Mouse (Mus musculus) myocyte (in vitro differentiated cells): Measurements from ENCODE around the gene Rsl1. TPM values are rescaled to one million over a fixed set of nuclear protein-coding genes. Genes with fewer than 3 reads are reported as not detected.
"Not testable (repeated sequence)": the region's sequence is repeated elsewhere in the genome, so short reads cannot be mapped to it uniquely, and the experiment has no call there.

Experiments
- H3K27me3 ChIP-seq: one replicate; pipeline ENCODE4 v1.6.1; 2011; ENCODE audit not compliant: control insufficient read depth, insufficient read depth, insufficient read length
- H3K36me3 ChIP-seq: one replicate; pipeline ENCODE4 v1.6.1; 2011; ENCODE audit not compliant: control insufficient read depth, insufficient read depth
- H3K4me2 ChIP-seq: one replicate; pipeline ENCODE4 v1.6.1; 2011; ENCODE audit warnings: low read depth, control low read depth
- H3K4me3 ChIP-seq: one replicate; pipeline ENCODE4 v1.5.1; 2011; ENCODE audit warnings: mild to moderate bottlenecking, control low read depth, moderate library complexity
- H3K79me2 ChIP-seq: one replicate; pipeline ENCODE4 v1.6.1; 2011; ENCODE audit not compliant: control insufficient read depth, insufficient read depth
- H3ac ChIP-seq: one replicate; pipeline ENCODE4 v1.6.1; 2011; ENCODE audit not compliant: control insufficient read depth, insufficient read length
- CEBPB ChIP-seq: IDR thresholded peaks from 2 replicates; pipeline ENCODE4 v1.6.1; 2011; ENCODE audit warnings: mild to moderate bottlenecking, moderate library complexity; ENCODE audit not compliant: poor library complexity, insufficient read depth, severe bottlenecking
- E2F4 ChIP-seq: IDR thresholded peaks from one replicate; pipeline ENCODE4 v1.6.1; 2011; ENCODE audit warnings: mild to moderate bottlenecking, control low read depth, moderate library complexity; ENCODE audit not compliant: insufficient read depth
- MAX ChIP-seq: IDR thresholded peaks from one replicate; pipeline ENCODE4 v1.6.1; 2011; ENCODE audit warnings: low read depth, mild to moderate bottlenecking, control low read depth
- MYOD1 ChIP-seq, 3 experiments: IDR thresholded peaks; one replicate each; pipeline ENCODE4 v1.6.1; 2011; ENCODE audit warnings: control low read depth in 2 of 3, low read depth in 2 of 3, mild to moderate bottlenecking in 2 of 3, moderate library complexity in 1 of 3; ENCODE audit not compliant: insufficient read length in 2 of 3, control insufficient read depth in 1 of 3
- MYOG ChIP-seq, 3 experiments: IDR thresholded peaks; one replicate each; pipeline ENCODE4 v1.6.1; 2011; ENCODE audit warnings: control low read depth in 2 of 3, low read depth in 2 of 3, mild to moderate bottlenecking in 2 of 3; ENCODE audit not compliant: insufficient read length in 2 of 3, control insufficient read depth in 1 of 3, insufficient read depth in 1 of 3
- POLR2A ChIP-seq: IDR thresholded peaks from one replicate; pipeline ENCODE4 v1.6.1; 2011; ENCODE audit warnings: low read depth, mild to moderate bottlenecking, control low read depth, moderate library complexity; ENCODE audit not compliant: insufficient read length
- POLR2AphosphoS2 ChIP-seq: IDR thresholded peaks from one replicate; pipeline ENCODE4 v1.6.1; 2011; ENCODE audit warnings: low read depth, control low read depth; ENCODE audit not compliant: insufficient read length
- REST ChIP-seq: IDR thresholded peaks from one replicate; pipeline ENCODE4 v1.6.1; 2011; ENCODE audit warnings: mild to moderate bottlenecking, control low read depth, moderate library complexity; ENCODE audit not compliant: insufficient read depth, insufficient read length
- SRF ChIP-seq: IDR thresholded peaks from one replicate; pipeline ENCODE4 v1.6.1; 2011; ENCODE audit warnings: low read depth; ENCODE audit not compliant: control insufficient read depth, insufficient read length
- TCF12 ChIP-seq: IDR thresholded peaks from one replicate; pipeline ENCODE4 v1.6.1; 2011; ENCODE audit warnings: mild to moderate bottlenecking, control low read depth; ENCODE audit not compliant: poor library complexity, insufficient read depth, severe bottlenecking
- TCF3 ChIP-seq: IDR thresholded peaks from one replicate; pipeline ENCODE4 v1.6.1; 2011; ENCODE audit warnings: low read depth, control low read depth; ENCODE audit not compliant: insufficient read length
- USF1 ChIP-seq: IDR thresholded peaks from one replicate; pipeline ENCODE4 v1.6.1; 2011; ENCODE audit warnings: low read depth, mild to moderate bottlenecking, control low read depth, moderate library complexity
- polyA plus RNA-seq: library from polyadenylated mRNA; unstranded; fragments of >200 nt; fragmentation: generic; extraction: Trizol; gene quantifications from one replicate; pipeline ENCODE4 v1.2.1, GENCODE M21; 2012; ENCODE audit warnings: missing spikeins

Rsl1 gene
- polyA plus RNA-seq: 0.41 TPM

GRCm38 (mm10) chr13:67172991-67173722, at the start of gene Rsl1:
TSS of gene Rsl1 (plus strand) at chr13:67173182.
- not testable (repeated sequence) for H3K27me3 ChIP-seq, H3K36me3 ChIP-seq, H3ac ChIP-seq, H3K79me2 ChIP-seq
- peak within 1 kb of the TSS; percentile 20 for H3K4me3 ChIP-seq
- peak within 1 kb of the TSS; percentile 70 for H3K4me2 ChIP-seq

GRCm38 (mm10) chr13:67124460-67124859, 48.5 kb upstream of the Rsl1 start:
- Histone ChIP-seq H3K4me2 (no peak overlapping the region), H3K27me3 (no peaks in the 10 kb centered on the region), H3K36me3 (no peaks in the 10 kb centered on the region), H3ac (no peak overlapping the region), H3K79me2 (no peaks in the 10 kb centered on the region), H3K4me3 (no peak overlapping the region)
- TF ChIP-seq MAX (no peak), REST (no peak), USF1 (no peak), MYOG (IDR thresholded peaks at IDR 0.05; ENCODE audit: control insufficient read depth in 1 of 3, insufficient read depth in 1 of 3, insufficient read length in 2 of 3, low read depth in 2 of 3) (no peak), MYOD1 (IDR thresholded peaks at IDR 0.05; ENCODE audit: control insufficient read depth in 1 of 3, insufficient read length in 2 of 3, low read depth in 2 of 3) (no peak), SRF (no peak), TCF12 (no peak), CEBPB (no peak), TCF3 (no peak), POLR2A (no peak), POLR2AphosphoS2 (no peak)

GRCm38 (mm10) chr13:67127507-67127906, 45.5 kb upstream of the Rsl1 start:
- not testable (repeated sequence) for H3K27me3 ChIP-seq, H3ac ChIP-seq, H3K79me2 ChIP-seq, H3K36me3 ChIP-seq
- peak overlapping the region; percentile 69 for H3K4me2 ChIP-seq
- H3K4me3 ChIP-seq: peak overlapping the region; percentile 55

- Histone ChIP-seq H3K27me3 (no peaks in the 10 kb centered on the region), H3ac (peak overlapping the region; percentile 22), H3K4me3 (peak overlapping the region; percentile 55), H3K79me2 (no peaks in the 10 kb centered on the region), H3K36me3 (no peaks in the 10 kb centered on the region), H3K4me2 (peak overlapping the region; percentile 69)
- TF ChIP-seq POLR2A (peak; percentile 30), USF1 (no peak), MYOD1 (IDR thresholded peaks at IDR 0.05; ENCODE audit: control insufficient read depth in 1 of 3, insufficient read length in 2 of 3, low read depth in 2 of 3) (peak in 1 of 3 experiments; percentile 27), TCF3 (no peak)
Observed at GRCm38 (mm10) chr13:67128038-67128721, 44.8 kb upstream of the Rsl1 start.

GRCm38 (mm10) chr13:67166122-67166521, 6.9 kb upstream of the Rsl1 start:
- H3K4me2 ChIP-seq, H3K4me3 ChIP-seq, H3ac ChIP-seq, H3K27me3 ChIP-seq, H3K79me2 ChIP-seq, H3K36me3 ChIP-seq: not testable (repeated sequence)

GRCm38 (mm10) chr13:67173723-67174055, 707 bp downstream of the Rsl1 start:
- TF ChIP-seq POLR2A: no peak
- TF ChIP-seq MYOG (IDR thresholded peaks at IDR 0.05; ENCODE audit: control insufficient read depth in 1 of 3, insufficient read depth in 1 of 3, insufficient read length in 2 of 3, low read depth in 2 of 3): no peak
- TF ChIP-seq TCF12: no peak
- TF ChIP-seq E2F4: no peak
- no peak for TF ChIP-seq MAX
- no peak for TF ChIP-seq CEBPB
- TF ChIP-seq MYOD1 (IDR thresholded peaks at IDR 0.05; ENCODE audit: control insufficient read depth in 1 of 3, insufficient read length in 2 of 3, low read depth in 2 of 3): no peak
- TF ChIP-seq REST: no peak
- TF ChIP-seq POLR2AphosphoS2: no peak
- no peak for TF ChIP-seq TCF3
- TF ChIP-seq SRF: no peak
- no peak for TF ChIP-seq USF1
- H3K27me3 ChIP-seq: no peaks in the 10 kb centered on the region
- peak overlapping the region; percentile 20 for H3K4me3 ChIP-seq
- H3K36me3 ChIP-seq: no peaks in the 10 kb centered on the region
- no peak overlapping the region for H3ac ChIP-seq
- no peaks in the 10 kb centered on the region for H3K79me2 ChIP-seq
- H3K4me2 ChIP-seq: peak overlapping the region; percentile 62
